Mouse (Mus musculus) forebrain, postnatal 0 days (tissue): Measurements from ENCODE around the gene Leng8. TPM values are rescaled to one million over a fixed set of nuclear protein-coding genes. Genes with fewer than 3 reads are reported as not detected.

Source experiments
- ATAC-seq: fragments of 200-750 bp; cut with Nextera tagmentation; 2 replicates; pipeline ENCODE4 v1.8.0; 2017; ENCODE audit warnings: mild to moderate bottlenecking, moderate library complexity
- DNase-seq: peaks from one replicate; pipeline ENCODE4 v3.0.0-alpha.2; 2015
- H3K27ac ChIP-seq: fragments of 300-500 bp; sonication (generic); 2 replicates; pipeline ENCODE4 v1.5.1; 2014; ENCODE audit warnings: low read depth, mild to moderate bottlenecking, antibody characterized with exemption, low read length, moderate library complexity, mixed read lengths
- H3K27me3 ChIP-seq: fragments of 300-500 bp; sonication (generic); 2 replicates; pipeline ENCODE4 v1.6.1; 2014; ENCODE audit warnings: mild to moderate bottlenecking, low read length, mixed read lengths; ENCODE audit not compliant: insufficient read depth
- H3K36me3 ChIP-seq: fragments of 300-500 bp; sonication (generic); 2 replicates; pipeline ENCODE4 v1.6.1; 2014; ENCODE audit warnings: mild to moderate bottlenecking, moderate library complexity; ENCODE audit not compliant: insufficient read depth
- H3K4me1 ChIP-seq: fragments of 300-500 bp; sonication (generic); 2 replicates; pipeline ENCODE4 v1.6.1; 2014; ENCODE audit warnings: antibody characterized with exemption; ENCODE audit not compliant: insufficient read depth
- H3K4me2 ChIP-seq: fragments of 300-500 bp; sonication (generic); 2 replicates; pipeline ENCODE4 v1.6.1; 2014; ENCODE audit warnings: low read depth, mild to moderate bottlenecking, moderate library complexity
- H3K4me3 ChIP-seq: fragments of 300-500 bp; sonication (generic); 2 replicates; pipeline ENCODE4 v1.5.1; 2014; ENCODE audit warnings: low read depth, low read length, mixed read lengths
- H3K9ac ChIP-seq: fragments of 300-500 bp; sonication (generic); 2 replicates; pipeline ENCODE4 v1.6.1; 2014; ENCODE audit warnings: mild to moderate bottlenecking
- H3K9me3 ChIP-seq: fragments of 300-500 bp; sonication (generic); 2 replicates; pipeline ENCODE4 v1.6.1; 2016; ENCODE audit warnings: low read length
- CTCF ChIP-seq: sonication (generic); IDR thresholded peaks from 2 replicates; pipeline ENCODE4 v1.5.1; 2016; ENCODE audit warnings: antibody characterized with exemption, control low read depth, low read depth
- WGBS: fragments of 180-500 bp; shearing (Covaris S2); extraction: QIAGEN DNeasy Blood & Tissue Kit; methylation state at CpG from one replicate; pipeline ENCODE4 v1.1.7; 2014; 5-methylcytosine and 5-hydroxymethylcytosine counted together
- polyA plus RNA-seq: library from polyadenylated mRNA; unstranded; fragments of >200 nt; fragmentation: Nextera tagmentation; extraction: Ambion mirVana; gene quantifications from 2 replicates; pipeline ENCODE4 v1.2.1, GENCODE M21; 2015
- total RNA-seq: library from RNA; depleted of rRNA; stranded (reverse); fragments of >200 nt; gene quantifications from 2 replicates; pipeline ENCODE4 v1.2.3, GENCODE M21; 2014

Leng8 gene
- total and polyA plus RNA-seq, 2 experiments from 2014 or later, result 35.8 to 174 TPM

- no peak overlapping the region for H3K4me2 ChIP-seq
- ATAC-seq (no peak), DNase-seq (no peak)
- H3K36me3 ChIP-seq, result peaks cover 41% of the 10 kb centered on the region
- H3K9me3 ChIP-seq, result no peaks in the 10 kb centered on the region
- H3K4me3 ChIP-seq, result no peak overlapping the region
- H3K4me1 ChIP-seq, result peaks cover 9% of the 10 kb centered on the region; the same call in 1 of the 2 replicates
- no peaks in the 10 kb centered on the region for H3K27me3 ChIP-seq
- no peak overlapping the region for H3K27ac ChIP-seq
- 74% methylated on average over 5 of the region's 5 CpGs for WGBS
- TF ChIP-seq CTCF, result no peak
- H3K9ac ChIP-seq, result no peak overlapping the region
Measured at GRCm38 (mm10) chr7:4134911-4135310, 1.9 kb upstream of the Leng8 start.

- Histone ChIP-seq H3K27ac (peak overlapping the region; percentile 54), H3K9ac (peak overlapping the region; percentile 92), H3K4me1 (peaks cover 9% of the 10 kb centered on the region; the same call in 1 of the 2 replicates), H3K4me2 (peak overlapping the region; percentile 75), H3K9me3 (no peaks in the 10 kb centered on the region), H3K36me3 (peaks cover 55% of the 10 kb centered on the region), H3K27me3 (no peaks in the 10 kb centered on the region), H3K4me3 (peak overlapping the region; percentile 82)
- DNase-seq (no peak), ATAC-seq (peak; percentile 5)
- WGBS, result under 1% methylated on average over 16 of the region's 16 CpGs
- TF ChIP-seq CTCF, result no peak
Measured at GRCm38 (mm10) chr7:4136404-4136770, 452 bp upstream of the Leng8 start.

GRCm38 (mm10) chr7:4137746-4138145 lies 907 bp downstream of the Leng8 start:
- no peak for TF ChIP-seq CTCF
- peak overlapping the region; percentile 98 for H3K27ac ChIP-seq
- peak overlapping the region; percentile 82 for H3K4me3 ChIP-seq
- no peak for ATAC-seq
- 51% methylated on average over 3 of the region's 3 CpGs for WGBS
- DNase-seq, result no peak
- H3K9me3 ChIP-seq, result no peaks in the 10 kb centered on the region
- peaks cover 9% of the 10 kb centered on the region; the same call in 1 of the 2 replicates for H3K4me1 ChIP-seq
- H3K36me3 ChIP-seq, result peaks cover 56% of the 10 kb centered on the region
- H3K27me3 ChIP-seq, result no peaks in the 10 kb centered on the region
- peak overlapping the region; percentile 75 for H3K4me2 ChIP-seq
- H3K9ac ChIP-seq, result peak overlapping the region; percentile 92

GRCm38 (mm10) chr7:4138181-4138580 lies 1.3 kb downstream of the Leng8 start:
- Histone ChIP-seq H3K9me3 (no peaks in the 10 kb centered on the region), H3K27ac (no peak overlapping the region), H3K9ac (peak overlapping the region; percentile 92), H3K27me3 (no peaks in the 10 kb centered on the region), H3K36me3 (peaks cover 57% of the 10 kb centered on the region), H3K4me3 (peak overlapping the region; percentile 82; the same call in 1 of the 2 replicates), H3K4me2 (peak overlapping the region; percentile 75), H3K4me1 (peaks cover 9% of the 10 kb centered on the region; the same call in 1 of the 2 replicates)
- DNase-seq (no peak), ATAC-seq (no peak)
- WGBS, result 70% methylated on average over 2 of the region's 2 CpGs
- TF ChIP-seq CTCF, result no peak

GRCm38 (mm10) chr7:4138671-4139070 lies 1.8 kb downstream of the Leng8 start:
- Histone ChIP-seq H3K4me2 (no peak overlapping the region), H3K27ac (no peak overlapping the region), H3K4me3 (no peak overlapping the region), H3K36me3 (peaks cover 59% of the 10 kb centered on the region), H3K9ac (no peak overlapping the region), H3K27me3 (no peaks in the 10 kb centered on the region), H3K4me1 (peaks cover 9% of the 10 kb centered on the region; the same call in 1 of the 2 replicates), H3K9me3 (no peaks in the 10 kb centered on the region)
- DNase-seq, result no peak
- WGBS, result 92% methylated on average over 7 of the region's 7 CpGs
- ATAC-seq, result no peak
- no peak for TF ChIP-seq CTCF

GRCm38 (mm10) chr7:4139391-4139790 lies 2.6 kb downstream of the Leng8 start:
- peaks cover 60% of the 10 kb centered on the region for H3K36me3 ChIP-seq
- TF ChIP-seq CTCF, result no peak
- H3K9me3 ChIP-seq, result no peaks in the 10 kb centered on the region
- DNase-seq (no peak), ATAC-seq (no peak)
- no peak overlapping the region for H3K9ac ChIP-seq
- no peak overlapping the region for H3K4me3 ChIP-seq
- H3K4me2 ChIP-seq, result no peak overlapping the region
- H3K4me1 ChIP-seq, result peaks cover 9% of the 10 kb centered on the region; the same call in 1 of the 2 replicates
- 91% methylated on average over 5 of the region's 5 CpGs for WGBS
- H3K27me3 ChIP-seq, result no peaks in the 10 kb centered on the region
- H3K27ac ChIP-seq, result no peak overlapping the region

- H3K4me3 ChIP-seq, result no peak overlapping the region
- no peak overlapping the region for H3K4me2 ChIP-seq
- no peak for DNase-seq
- H3K9ac ChIP-seq, result no peak overlapping the region
- H3K36me3 ChIP-seq, result peaks cover 84% of the 10 kb centered on the region
- H3K9me3 ChIP-seq, result no peaks in the 10 kb centered on the region
- TF ChIP-seq CTCF, result no peak
- WGBS, result 94% methylated on average over 6 of the region's 6 CpGs
- no peaks in the 10 kb centered on the region for H3K27me3 ChIP-seq
- ATAC-seq, result no peak
- peaks cover 9% of the 10 kb centered on the region; the same call in 1 of the 2 replicates for H3K4me1 ChIP-seq
- H3K27ac ChIP-seq, result no peak overlapping the region
Measured at GRCm38 (mm10) chr7:4141648-4142325, 4.9 kb downstream of the Leng8 start.
